In genomic region chr17:65579766-65580165, GRCm38 (mm10) we compare ENCODE assay signal across 22 mouse cellular contexts. TPM values are rescaled to one million over a fixed set of nuclear protein-coding genes. Genes with fewer than 3 reads are reported as not detected.
"Had no signal": no experiment of that assay in that cellular context is flagged by ENCODE, and none has a peak within 500 bp of the region (broad histone marks: within the 10 kb centered on the region; RNA-seq: fewer than 3 reads in every experiment).

No protein-coding gene starts in this region.

- H3K4me3 ChIP-seq: neural tube, embryonic 13.5 days; neural tube, embryonic 15.5 days; stomach, embryonic 15.5 days had no signal

- H3K9ac ChIP-seq: neural tube, embryonic 13.5 days; neural tube, embryonic 15.5 days; stomach, embryonic 15.5 days had no signal

- H3K4me2 ChIP-seq: neural tube, embryonic 13.5 days; neural tube, embryonic 15.5 days; stomach, embryonic 15.5 days had no signal

- H3K27me3 ChIP-seq: neural tube, embryonic 13.5 days; neural tube, embryonic 15.5 days; stomach, embryonic 15.5 days had no signal

- H3K4me1 ChIP-seq: neural tube, embryonic 13.5 days; neural tube, embryonic 15.5 days; stomach, embryonic 15.5 days had no signal

- H3K9me3 ChIP-seq: neural tube, embryonic 13.5 days; neural tube, embryonic 15.5 days; stomach, embryonic 15.5 days had no signal

- DNase-seq: retina, postnatal 1 day; right cerebral cortex, adult 18-20 months; right cerebral cortex, postnatal 14 days; right cerebral cortex, postnatal 25 days; right cerebral cortex, postnatal 4 days; spleen, adult 18-20 months; thymus, adult 18-20 months; thymus, adult 2 months; thymus, postnatal 14 days; thymus, postnatal 25 days; thymus, postnatal 36 days; thymus, postnatal 4 days had no signal

- H3K27ac ChIP-seq: neural tube, embryonic 13.5 days; neural tube, embryonic 15.5 days; stomach, embryonic 15.5 days; stomach, postnatal 0 days had no signal

RNA-seq across cellular contexts. Expression of gene Tmem232, which starts 39.2 kb away (rescaled TPM):
- total RNA-seq: neutrophil, adult 5-6 weeks had no signal
- polyA plus RNA-seq: small intestine, adult 2 months; spleen, adult 2 months; stomach, embryonic 14.5 days; stomach, embryonic 16.5 days; stomach, postnatal 0 days; thymus, adult 2 months; thymus, postnatal 0 days had no signal
